Comparison of ENCODE assay signal across 9 mouse cellular contexts in the genomic region with DNA sequence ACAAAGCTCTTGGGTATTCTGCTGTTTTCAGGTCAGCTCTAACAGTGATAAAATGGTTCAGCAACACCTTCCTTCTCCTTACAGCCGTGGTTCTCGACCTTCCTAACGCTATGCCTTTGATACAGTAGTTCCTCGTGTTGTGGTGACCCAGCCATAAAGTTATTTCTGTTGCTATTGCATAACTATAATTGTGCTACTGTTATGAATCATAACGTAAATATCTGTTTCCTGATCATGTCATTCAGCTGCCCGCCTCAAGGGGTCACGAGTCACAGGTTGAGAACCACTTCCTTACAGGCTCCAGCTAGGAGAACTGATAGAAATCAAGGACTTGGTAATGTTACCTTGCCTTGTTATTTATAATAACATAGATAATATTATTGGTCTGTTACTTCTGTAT. TPM values are rescaled to one million over a fixed set of nuclear protein-coding genes. Genes with fewer than 3 reads are reported as not detected.
DNase-seq lines count a peak whose midpoint lies in the region; ATAC-seq and TF ChIP-seq lines count a peak whose summit lies in the region.
"Had no signal": no experiment of that assay in that cellular context is flagged by ENCODE, and none has a peak within 500 bp of the region (broad histone marks: within the 10 kb centered on the region; RNA-seq: fewer than 3 reads in every experiment).

No protein-coding gene starts in this region.

- no peaks in the 10 kb centered on the region for H3K9me3 ChIP-seq in hindbrain, postnatal 0 days (ENCODE audit: low read length)
- H3K9me3 ChIP-seq in hindbrain, embryonic 12.5 days (replicated peaks), result no peaks in the 10 kb centered on the region
- H3K9me3 ChIP-seq in megakaryocyte, embryonic 14.5 days, result no peaks in the 10 kb centered on the region

- no peaks in the 10 kb centered on the region for H3K27me3 ChIP-seq in hindbrain, postnatal 0 days (ENCODE audit: insufficient read depth, low read length)
- no peaks in the 10 kb centered on the region for H3K27me3 ChIP-seq in hindbrain, embryonic 12.5 days
- H3K27me3 ChIP-seq in megakaryocyte, embryonic 14.5 days (replicated peaks), result peaks cover under 1% of the 10 kb centered on the region

- intact Hi-C loops in left cerebral cortex, postnatal 36 days (cut with DNase I), result no loop called here

- no peak overlapping the region for H3K9ac ChIP-seq in hindbrain, postnatal 0 days (replicated peaks; ENCODE audit: low read length)
- no peak overlapping the region for H3K9ac ChIP-seq in hindbrain, embryonic 12.5 days

- TF ChIP-seq CTCF in hindbrain, postnatal 0 days (IDR thresholded peaks at IDR 0.05; ENCODE audit: low read depth), result peak; percentile 33; the same call in 1 of the 2 replicates

- no peaks in the 10 kb centered on the region for H3K36me3 ChIP-seq in hindbrain, postnatal 0 days (ENCODE audit: insufficient read depth, low read length)
- no peaks in the 10 kb centered on the region for H3K36me3 ChIP-seq in hindbrain, embryonic 12.5 days
- H3K36me3 ChIP-seq in megakaryocyte, embryonic 14.5 days (replicated peaks; ENCODE audit: low read length), result peaks cover 13% of the 10 kb centered on the region

- DNase-seq in hindbrain, postnatal 0 days (ENCODE audit: low spot score), result no peak
- peak; percentile 36 for DNase-seq in T-cell, adult 2 months (ENCODE audit: low spot score)
- DNase-seq in induced T-regulatory cell, adult 2 months (ENCODE audit: low read depth), result peak; percentile 80
- no peak for DNase-seq in cerebellum, postnatal 36 days
- DNase-seq in right cerebral cortex, adult 18-20 months, result no peak
- no peak for DNase-seq in left cerebral cortex, postnatal 36 days (ENCODE audit: low spot score in 2 of 2)

- no peak overlapping the region for H3K4me3 ChIP-seq in hindbrain, postnatal 0 days (ENCODE audit: low read length)
- H3K4me3 ChIP-seq in hindbrain, embryonic 12.5 days, result no peak overlapping the region
- H3K4me3 ChIP-seq in megakaryocyte, embryonic 14.5 days (replicated peaks), result peak overlapping the region; percentile 73

- no peak overlapping the region for H3K27ac ChIP-seq in hindbrain, postnatal 0 days
- H3K27ac ChIP-seq in hindbrain, embryonic 12.5 days, result no peak overlapping the region

- ATAC-seq in hindbrain, postnatal 0 days, result no peak
- ATAC-seq in hindbrain, embryonic 12.5 days (ENCODE audit: low FRiP score), result no peak

- H3K4me1 ChIP-seq in hindbrain, postnatal 0 days (ENCODE audit: insufficient read depth, low read length), result peaks cover 6% of the 10 kb centered on the region; the same call in 1 of the 2 replicates
- H3K4me1 ChIP-seq in hindbrain, embryonic 12.5 days, result peaks cover 12% of the 10 kb centered on the region
- H3K4me1 ChIP-seq in megakaryocyte, embryonic 14.5 days, result peaks cover 81% of the 10 kb centered on the region

- 87% methylated on average over 7 of the region's 7 CpGs for WGBS in hindbrain, postnatal 0 days
- 89% methylated on average over 7 of the region's 7 CpGs for WGBS in hindbrain, embryonic 12.5 days

- H3K4me2 ChIP-seq in hindbrain, postnatal 0 days (ENCODE audit: low read depth, low read length), result no peak overlapping the region
- no peak overlapping the region for H3K4me2 ChIP-seq in hindbrain, embryonic 12.5 days (replicated peaks)

RNA-seq across cellular contexts. Expression of a gene that starts 11.8 kb away (rescaled TPM):
- total RNA-seq in hindbrain, postnatal 0 days (2014; rRNA removed), result 19.4 and 23.5 TPM in 2 replicates
- polyA plus RNA-seq in hindbrain, postnatal 0 days (2015; fragmentation: Nextera tagmentation; extraction: Ambion mirVana), result 53.6 and 65.6 TPM in 2 replicates
- 22.8 and 28.7 TPM in 2 replicates for polyA plus RNA-seq in hindbrain, embryonic 12.5 days (2016; fragmentation: Nextera tagmentation; extraction: Ambion mirVana)
- 28.3 and 28.5 TPM in 2 replicates for polyA plus RNA-seq in megakaryocyte, embryonic 14.5 days (2012; ENCODE audit: insufficient read depth, low replicate concordance)
- total RNA-seq in left cerebral cortex, postnatal 36 days (2021), result 100 to 1,000 TPM in 1 of 2 experiments, 10 to 100 TPM in 1; 95.1 to 123 TPM

RNA-seq across cellular contexts. Expression of a gene that starts 29.5 kb away (rescaled TPM):
- total RNA-seq in hindbrain, postnatal 0 days (2014; rRNA removed), result not detected in 2 replicates
- 0.40 and 0.43 TPM in 2 replicates for polyA plus RNA-seq in hindbrain, postnatal 0 days (2015; fragmentation: Nextera tagmentation; extraction: Ambion mirVana)
- 0.15 and 0.39 TPM in 2 replicates for polyA plus RNA-seq in hindbrain, embryonic 12.5 days (2016; fragmentation: Nextera tagmentation; extraction: Ambion mirVana)
- polyA plus RNA-seq in megakaryocyte, embryonic 14.5 days (2012; ENCODE audit: insufficient read depth, low replicate concordance), result not detected in 2 replicates
- under 1 TPM in 1 of 2 experiments, not detected in 1; 0.17 TPM for total RNA-seq in left cerebral cortex, postnatal 36 days (2021)
- total RNA-seq: left cerebral cortex, postnatal 10 days had no signal

RNA-seq across cellular contexts. Expression of a gene that starts 33.8 kb away (rescaled TPM):
- 4.8 and 5.5 TPM in 2 replicates for total RNA-seq in hindbrain, postnatal 0 days (2014; rRNA removed)
- 5.1 and 5.9 TPM in 2 replicates for polyA plus RNA-seq in hindbrain, postnatal 0 days (2015; fragmentation: Nextera tagmentation; extraction: Ambion mirVana)
- polyA plus RNA-seq in hindbrain, embryonic 12.5 days (2016; fragmentation: Nextera tagmentation; extraction: Ambion mirVana), result 2.4 and 4.2 TPM in 2 replicates
- 3.7 TPM in 1 of 2 replicates, not detected in the other for polyA plus RNA-seq in megakaryocyte, embryonic 14.5 days (2012; ENCODE audit: insufficient read depth, low replicate concordance)
- not detected for total RNA-seq in left cerebral cortex, postnatal 36 days (2021)
- total RNA-seq: left cerebral cortex, postnatal 10 days had no signal

RNA-seq across cellular contexts. Expression of a gene that starts 33.9 kb away (rescaled TPM):
- total RNA-seq in hindbrain, postnatal 0 days (2014; rRNA removed), result 227 and 243 TPM in 2 replicates
- 309 and 320 TPM in 2 replicates for polyA plus RNA-seq in hindbrain, postnatal 0 days (2015; fragmentation: Nextera tagmentation; extraction: Ambion mirVana)
- polyA plus RNA-seq in hindbrain, embryonic 12.5 days (2016; fragmentation: Nextera tagmentation; extraction: Ambion mirVana), result 214 and 218 TPM in 2 replicates
- polyA plus RNA-seq in megakaryocyte, embryonic 14.5 days (2012; ENCODE audit: insufficient read depth, low replicate concordance), result 22.4 and 93.6 TPM in 2 replicates
- total RNA-seq in left cerebral cortex, postnatal 36 days (2021), result 100 to 1,000 TPM; 200 to 204 TPM

RNA-seq across cellular contexts. Expression of a gene that starts 38.0 kb away (rescaled TPM):
- 44.2 and 53.6 TPM in 2 replicates for total RNA-seq in hindbrain, postnatal 0 days (2014; rRNA removed)
- 41.1 and 45.5 TPM in 2 replicates for polyA plus RNA-seq in hindbrain, postnatal 0 days (2015; fragmentation: Nextera tagmentation; extraction: Ambion mirVana)
- 28.1 and 31.9 TPM in 2 replicates for polyA plus RNA-seq in hindbrain, embryonic 12.5 days (2016; fragmentation: Nextera tagmentation; extraction: Ambion mirVana)
- polyA plus RNA-seq in megakaryocyte, embryonic 14.5 days (2012; ENCODE audit: insufficient read depth, low replicate concordance), result 22.7 and 24.1 TPM in 2 replicates
- 10 to 100 TPM; 81.7 to 86.7 TPM for total RNA-seq in left cerebral cortex, postnatal 36 days (2021)

Comparison
In these comparisons a context has a peak if more than half of its experiments do, and no peak if none do; other contexts are left out.
1. DNase-seq: peak in T-cell, adult 2 months (single experiment) and induced T-regulatory cell, adult 2 months (single experiment); none in hindbrain, postnatal 0 days (single experiment), cerebellum, postnatal 36 days (0 of 2), right cerebral cortex, adult 18-20 months (single experiment) and left cerebral cortex, postnatal 36 days (0 of 2).